Mouse (Mus musculus) c-Kit-negative CD71-positive TER-119-positive erythroid progenitor cells, embryonic 14.5 days (primary cell): ENCODE measurements around the gene E330017A01Rik.

Source experiments
- DNase-seq: peaks from one replicate; pipeline ENCODE4 v3.0.0-alpha.2; 2013; ENCODE audit warnings: low read depth, low spot score

The E330017A01Rik gene

GRCm38 (mm10) chr16:58591299-58591698, 47.2 kb downstream of the E330017A01Rik start:
- no peak for DNase-seq

- no peak for DNase-seq
Observed at GRCm38 (mm10) chr16:58589444-58589843, 49.1 kb downstream of the E330017A01Rik start.
